Mouse (Mus musculus): Measurements from ENCODE around the gene Rassf3.

The Rassf3 gene

GRCm38 (mm10) chr10:121428011-121428711, 48.0 kb downstream of the Rassf3 start:
- no peak for DNase-seq

- DNase-seq: peak; percentile 80
Measured at GRCm38 (mm10) chr10:121427136-121427535, 49.0 kb downstream of the Rassf3 start.

- no peak for DNase-seq
Measured at GRCm38 (mm10) chr10:121426458-121427070, 49.6 kb downstream of the Rassf3 start.

- no peak for DNase-seq
Measured at GRCm38 (mm10) chr10:121425506-121426025, 50.6 kb downstream of the Rassf3 start.

GRCm38 (mm10) chr10:121425079-121425478, 51.1 kb downstream of the Rassf3 start:
- DNase-seq: peak; percentile 70

- no peak for DNase-seq
Measured at GRCm38 (mm10) chr10:121424455-121424854, 51.7 kb downstream of the Rassf3 start.

- DNase-seq: no peak
Measured at GRCm38 (mm10) chr10:121423541-121424349, 52.4 kb downstream of the Rassf3 start.

GRCm38 (mm10) chr10:121422294-121422693, 53.9 kb downstream of the Rassf3 start:
- no peak for DNase-seq

GRCm38 (mm10) chr10:121421657-121422290, 54.4 kb downstream of the Rassf3 start:
- DNase-seq: no peak

- no peak for DNase-seq
Measured at GRCm38 (mm10) chr10:121421023-121421422, 55.1 kb downstream of the Rassf3 start.

- DNase-seq: peak; percentile 59
Measured at GRCm38 (mm10) chr10:121419640-121420470, 56.3 kb downstream of the Rassf3 start.

- no peak for DNase-seq
Measured at GRCm38 (mm10) chr10:121418835-121419234, 57.3 kb downstream of the Rassf3 start.

GRCm38 (mm10) chr10:121414127-121414526, 62.0 kb downstream of the Rassf3 start:
- DNase-seq: no peak

- no peak for DNase-seq
Measured at GRCm38 (mm10) chr10:121412824-121413223, 63.3 kb downstream of the Rassf3 start.

- no peak for DNase-seq
Measured at GRCm38 (mm10) chr10:121411721-121412455, 64.3 kb downstream of the Rassf3 start.

- DNase-seq: peak; percentile 38
Measured at GRCm38 (mm10) chr10:121409717-121410116, 66.4 kb downstream of the Rassf3 start.

- no peak for DNase-seq
Measured at GRCm38 (mm10) chr10:121403946-121404345, 72.2 kb downstream of the Rassf3 start.

GRCm38 (mm10) chr10:121403104-121403503, 73.0 kb downstream of the Rassf3 start:
- no peak for DNase-seq

- no peak for DNase-seq
Measured at GRCm38 (mm10) chr10:121401005-121401404, 75.1 kb downstream of the Rassf3 start.

- DNase-seq: peak; percentile 33
Measured at GRCm38 (mm10) chr10:121398599-121398998, 77.5 kb downstream of the Rassf3 start.

GRCm38 (mm10) chr10:121395542-121396176, 80.5 kb downstream of the Rassf3 start:
- DNase-seq: no peak

All from thymus, postnatal 14 days (tissue).